Mouse (Mus musculus) spleen, adult 2 months (tissue): Measurements from ENCODE around the gene Tpm1.

Experiments used
- CTCF ChIP-seq: fragments of 200-500 bp; IDR thresholded peaks from 2 replicates; pipeline ENCODE4 v1.5.1; 2011; ENCODE audit warnings: mild to moderate bottlenecking, inconsistent platforms; ENCODE audit not compliant: insufficient read depth, insufficient read length, insufficient replicate concordance; ENCODE audit errors: extremely low read depth
- POLR2A ChIP-seq: fragments of 200-500 bp; IDR thresholded peaks from 2 replicates; pipeline ENCODE4 v1.6.1; 2011; ENCODE audit warnings: low read depth, low read length, inconsistent platforms

DNA sequence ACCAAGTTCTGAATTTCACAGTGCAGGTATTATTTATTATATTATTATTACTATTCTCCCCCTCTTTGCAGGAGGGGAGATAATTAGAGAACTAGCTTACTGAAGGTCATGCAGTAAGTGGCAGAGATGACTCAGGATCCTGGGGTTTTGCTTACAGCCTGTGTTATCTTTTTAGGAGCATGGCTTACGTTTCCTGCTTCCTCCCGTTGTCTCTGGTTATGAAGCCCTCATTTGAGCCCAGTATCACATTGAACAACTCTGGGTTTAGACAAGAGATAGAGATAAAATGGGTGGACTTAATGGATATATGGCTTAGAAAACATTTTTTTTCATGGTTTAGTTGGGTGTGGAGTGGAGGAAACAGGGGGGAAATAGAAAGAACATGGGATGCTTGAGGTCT is 35.7 kb downstream of the Tpm1 start:
- TF ChIP-seq CTCF: no peak
- TF ChIP-seq POLR2A: no peak
